Mouse (Mus musculus): ENCODE data around the gene Gm49450.

DNA sequence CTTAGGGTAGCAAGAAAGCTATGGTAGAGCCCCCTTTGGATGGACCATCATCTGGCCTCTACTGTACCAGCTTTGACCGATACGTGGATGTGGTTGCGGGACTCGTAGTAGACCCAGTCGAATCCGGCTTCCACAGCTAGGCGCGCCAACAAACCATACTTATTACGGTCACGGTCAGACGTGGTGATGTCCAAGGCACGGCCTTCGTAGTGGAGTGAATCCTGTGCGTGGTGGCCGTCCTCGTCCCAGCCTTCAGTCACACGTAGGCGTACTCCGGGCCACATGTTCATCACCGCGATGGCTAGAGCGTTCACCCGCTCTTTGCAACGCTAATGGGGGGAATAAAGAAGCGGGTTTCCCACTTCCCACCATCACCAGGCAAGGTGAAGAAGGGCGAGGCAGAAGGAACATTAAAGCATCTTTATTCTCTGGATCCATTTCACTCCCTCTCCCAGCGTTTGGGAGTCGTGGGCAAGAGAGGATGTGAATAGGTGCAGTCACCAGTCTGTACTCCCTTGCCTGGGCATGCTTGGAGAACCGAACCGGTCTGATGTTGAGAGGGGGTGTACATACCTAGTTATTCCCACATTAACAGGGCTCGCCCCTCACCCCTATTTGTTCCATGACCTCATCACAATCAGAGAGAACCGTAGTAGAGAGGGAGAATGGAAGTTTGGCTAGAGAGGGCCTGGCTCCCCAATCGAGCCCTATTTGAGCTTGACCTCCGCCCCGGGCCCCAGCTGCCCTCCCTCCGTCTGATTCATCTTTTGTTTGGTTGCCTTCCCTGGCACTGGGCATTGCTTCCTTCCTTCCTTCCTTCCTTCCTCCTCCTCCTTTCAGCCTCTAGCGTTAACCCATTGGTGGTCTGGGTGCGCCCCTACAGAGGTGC lies 58.4 kb downstream of the Gm49450 start:
- TF ChIP-seq POLR2A (IDR thresholded peaks at IDR 0.05; ENCODE audit: insufficient read depth, low read depth, low read length), result no peak
- no peak for TF ChIP-seq CTCF (IDR thresholded peaks at IDR 0.05; ENCODE audit: insufficient read depth, low read depth, low read length)
